17 mouse cellular contexts compared by ENCODE assay signal in genomic region chr8:57803821-57804220, GRCm38 (mm10).
"Had no signal": no experiment of that assay in that cellular context is flagged by ENCODE, and none has a peak within 500 bp of the region (broad histone marks: within the 10 kb centered on the region; RNA-seq: fewer than 3 reads in every experiment).

No protein-coding gene starts in this region.

- DNase-seq: retina, postnatal 1 day; right cerebral cortex, adult 18-20 months; right cerebral cortex, postnatal 14 days; right cerebral cortex, postnatal 25 days; right cerebral cortex, postnatal 4 days; spleen, adult 18-20 months; thymus, adult 18-20 months; thymus, adult 2 months; thymus, postnatal 14 days; thymus, postnatal 25 days; thymus, postnatal 36 days; thymus, postnatal 4 days had no signal

- H3K27ac ChIP-seq: neural tube, embryonic 12.5 days; neural tube, embryonic 13.5 days; neural tube, embryonic 15.5 days; stomach, embryonic 15.5 days; stomach, postnatal 0 days had no signal

- H3K4me3 ChIP-seq: neural tube, embryonic 12.5 days; neural tube, embryonic 13.5 days; neural tube, embryonic 15.5 days; stomach, embryonic 15.5 days had no signal
